ENCODE assay signal across 10 mouse cellular contexts in the genomic region with DNA sequence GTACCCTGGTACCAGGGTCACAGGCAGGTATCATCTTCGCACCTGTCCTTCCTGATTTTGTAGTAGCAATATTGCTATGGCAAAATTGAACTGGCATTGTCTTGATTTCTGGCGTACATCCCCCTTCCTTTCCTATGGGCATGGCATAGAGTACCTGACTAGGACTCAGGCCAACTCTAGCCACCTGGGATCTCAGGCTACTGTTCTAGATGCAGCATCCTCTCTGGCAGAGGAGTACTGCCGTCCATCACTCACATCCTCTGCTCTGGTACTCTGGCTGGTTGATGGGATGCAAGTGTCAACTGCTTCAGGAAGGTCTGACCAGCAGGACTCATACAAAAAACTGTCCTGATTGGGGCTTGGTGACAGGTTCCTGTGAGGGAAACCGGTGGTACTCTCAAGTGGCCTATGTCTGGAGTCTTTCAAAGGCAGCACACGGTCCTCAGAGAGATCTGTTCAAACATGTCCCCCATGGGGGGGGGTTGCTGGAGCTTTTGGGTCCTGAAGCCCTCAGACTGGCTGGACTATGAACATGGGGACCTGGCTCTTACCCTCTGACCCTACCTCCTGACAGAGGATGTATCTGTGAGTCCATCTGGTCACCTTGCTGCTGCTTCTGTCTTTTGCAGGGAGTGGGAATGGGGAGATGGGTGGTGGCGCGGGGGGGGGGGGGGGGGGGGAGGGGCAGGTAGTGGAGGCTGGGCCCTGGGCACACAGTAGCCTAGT.
A peak's percentile ranks its signal among the peaks of the same experiment; 100 is the strongest.
DNase-seq lines count a peak whose midpoint lies in the region; ATAC-seq and TF ChIP-seq lines count a peak whose summit lies in the region.
"Had no signal": no experiment of that assay in that cellular context is flagged by ENCODE, and none has a peak within 500 bp of the region (broad histone marks: within the 10 kb centered on the region; RNA-seq: fewer than 3 reads in every experiment).

No protein-coding gene starts in this region.

- no peaks in the 10 kb centered on the region for H3K27me3 ChIP-seq in forebrain, embryonic 10.5 days (ENCODE audit: poor library complexity, severe bottlenecking)
- H3K27me3 ChIP-seq in forebrain, embryonic 16.5 days (replicated peaks; ENCODE audit: control insufficient read depth, insufficient read depth, low read length), result no peaks in the 10 kb centered on the region
- no peaks in the 10 kb centered on the region for H3K27me3 ChIP-seq in lung, embryonic 15.5 days
- H3K27me3 ChIP-seq in lung, postnatal 0 days (replicated peaks; ENCODE audit: insufficient read depth, low read length), result no peaks in the 10 kb centered on the region
- H3K27me3 ChIP-seq in hindbrain, embryonic 12.5 days, result no peaks in the 10 kb centered on the region
- no peaks in the 10 kb centered on the region for H3K27me3 ChIP-seq in midbrain, postnatal 0 days (ENCODE audit: insufficient read depth, low read length)
- H3K27me3 ChIP-seq: liver, embryonic 15.5 days; stomach, embryonic 15.5 days had no signal

- TF ChIP-seq EP300 in lung, postnatal 0 days (IDR thresholded peaks at IDR 0.05), result no peak

- H3K4me1 ChIP-seq in forebrain, embryonic 10.5 days, result peaks cover 13% of the 10 kb centered on the region
- peaks cover 10% of the 10 kb centered on the region for H3K4me1 ChIP-seq in forebrain, embryonic 16.5 days (replicated peaks; ENCODE audit: control insufficient read depth, insufficient read depth, low read length)
- 0 out of 2 replicates have a peak, but pooled peaks cover 11% of the 10 kb centered on the region for H3K4me1 ChIP-seq in lung, embryonic 15.5 days
- H3K4me1 ChIP-seq in lung, postnatal 0 days (ENCODE audit: insufficient read depth, low read depth, low read length), result no peaks in the 10 kb centered on the region
- H3K4me1 ChIP-seq in hindbrain, embryonic 12.5 days, result peaks cover 17% of the 10 kb centered on the region
- H3K4me1 ChIP-seq in midbrain, postnatal 0 days (ENCODE audit: insufficient read depth, low read length), result 0 out of 2 replicates have a peak, but pooled peaks cover 7% of the 10 kb centered on the region
- H3K4me1 ChIP-seq: liver, embryonic 15.5 days had no signal

- TF ChIP-seq CTCF in lung, postnatal 0 days (IDR thresholded peaks at IDR 0.05), result no peak
- TF ChIP-seq CTCF in midbrain, postnatal 0 days (IDR thresholded peaks at IDR 0.05), result no peak

- no peaks in the 10 kb centered on the region for H3K9me3 ChIP-seq in forebrain, embryonic 10.5 days
- no peaks in the 10 kb centered on the region for H3K9me3 ChIP-seq in forebrain, embryonic 16.5 days (ENCODE audit: control insufficient read depth, low read length)
- no peaks in the 10 kb centered on the region for H3K9me3 ChIP-seq in lung, embryonic 15.5 days
- H3K9me3 ChIP-seq in lung, postnatal 0 days (ENCODE audit: low read length), result no peaks in the 10 kb centered on the region
- H3K9me3 ChIP-seq in hindbrain, embryonic 12.5 days (replicated peaks), result no peaks in the 10 kb centered on the region
- no peaks in the 10 kb centered on the region for H3K9me3 ChIP-seq in midbrain, postnatal 0 days (ENCODE audit: low read length)
- H3K9me3 ChIP-seq: liver, embryonic 15.5 days; stomach, embryonic 15.5 days had no signal

- no peak overlapping the region for H3K4me3 ChIP-seq in forebrain, embryonic 10.5 days
- no peak overlapping the region for H3K4me3 ChIP-seq in forebrain, embryonic 16.5 days (replicated peaks; ENCODE audit: low read length)
- no peak overlapping the region for H3K4me3 ChIP-seq in lung, embryonic 15.5 days
- no peak overlapping the region for H3K4me3 ChIP-seq in lung, postnatal 0 days (ENCODE audit: low read depth, low read length)
- no peak overlapping the region for H3K4me3 ChIP-seq in hindbrain, embryonic 12.5 days
- no peak overlapping the region for H3K4me3 ChIP-seq in midbrain, postnatal 0 days (ENCODE audit: low read depth, low read length)
- H3K4me3 ChIP-seq: liver, embryonic 15.5 days; stomach, embryonic 15.5 days had no signal

- no peak overlapping the region for H3K4me2 ChIP-seq in forebrain, embryonic 16.5 days (ENCODE audit: low read length)
- no peak overlapping the region for H3K4me2 ChIP-seq in lung, embryonic 15.5 days
- no peak overlapping the region for H3K4me2 ChIP-seq in lung, postnatal 0 days (replicated peaks; ENCODE audit: low read depth, low read length)
- H3K4me2 ChIP-seq in hindbrain, embryonic 12.5 days (replicated peaks), result no peak overlapping the region
- H3K4me2 ChIP-seq in midbrain, postnatal 0 days (ENCODE audit: low read depth, low read length, poor library complexity, severe bottlenecking), result no peak overlapping the region
- H3K4me2 ChIP-seq: liver, embryonic 15.5 days had no signal

- ATAC-seq in forebrain, embryonic 16.5 days, result no peak
- ATAC-seq in lung, embryonic 15.5 days (ENCODE audit: borderline replicate concordance, extremely low read depth, low FRiP score, low TSS enrichment), result 0 out of 2 replicates have a peak, but pooled peaks have one; percentile 15
- ATAC-seq in lung, postnatal 0 days, result no peak
- no peak; the same call in 1 of the 2 replicates for ATAC-seq in hindbrain, embryonic 12.5 days (ENCODE audit: low FRiP score)
- 0 out of 2 replicates have a peak, but pooled peaks have one; percentile 19 for ATAC-seq in midbrain, postnatal 0 days (ENCODE audit: low FRiP score)

- DNase-seq in forebrain, embryonic 10.5 days (ENCODE audit: extremely low spot score, low spot score), result no peak
- DNase-seq in lung, postnatal 0 days (ENCODE audit: low spot score), result no peak
- no peak for DNase-seq in midbrain, postnatal 0 days (ENCODE audit: low spot score)
- no peak for DNase-seq in Muller cell, postnatal 12 days (ENCODE audit: inconsistent ontology term)
- no peak for DNase-seq in left cerebral cortex, adult 8-10 months (ENCODE audit: low spot score in 2 of 2)

- WGBS in forebrain, embryonic 10.5 days, result 81% methylated on average over 6 of the region's 7 CpGs
- 54% methylated on average over 7 of the region's 7 CpGs for WGBS in forebrain, embryonic 16.5 days
- WGBS in lung, embryonic 15.5 days, result 71% methylated on average over 5 of the region's 7 CpGs
- WGBS in lung, postnatal 0 days, result 69% methylated on average over 5 of the region's 7 CpGs
- 74% methylated on average over 5 of the region's 7 CpGs for WGBS in hindbrain, embryonic 12.5 days
- 83% methylated on average over 5 of the region's 7 CpGs for WGBS in midbrain, postnatal 0 days

- H3K36me3 ChIP-seq in forebrain, embryonic 10.5 days (replicated peaks), result no peaks in the 10 kb centered on the region
- no peaks in the 10 kb centered on the region for H3K36me3 ChIP-seq in forebrain, embryonic 16.5 days (ENCODE audit: control insufficient read depth, insufficient read depth)
- no peaks in the 10 kb centered on the region for H3K36me3 ChIP-seq in lung, embryonic 15.5 days
- H3K36me3 ChIP-seq in lung, postnatal 0 days (ENCODE audit: insufficient read depth, low read length), result no peaks in the 10 kb centered on the region
- no peaks in the 10 kb centered on the region for H3K36me3 ChIP-seq in hindbrain, embryonic 12.5 days
- no peaks in the 10 kb centered on the region for H3K36me3 ChIP-seq in midbrain, postnatal 0 days (ENCODE audit: insufficient read depth, low read length)
- H3K36me3 ChIP-seq: liver, embryonic 15.5 days; stomach, embryonic 15.5 days had no signal

- peak overlapping the region; percentile 79 for H3K27ac ChIP-seq in forebrain, embryonic 10.5 days
- no peak overlapping the region for H3K27ac ChIP-seq in forebrain, embryonic 16.5 days (ENCODE audit: low read length)
- H3K27ac ChIP-seq in lung, embryonic 15.5 days, result no peak overlapping the region
- no peak overlapping the region for H3K27ac ChIP-seq in lung, postnatal 0 days (ENCODE audit: low read length)
- H3K27ac ChIP-seq in hindbrain, embryonic 12.5 days, result peak overlapping the region; percentile 76
- no peak overlapping the region for H3K27ac ChIP-seq in midbrain, postnatal 0 days (ENCODE audit: low read depth, low read length)
- H3K27ac ChIP-seq: liver, embryonic 15.5 days; stomach, embryonic 15.5 days had no signal

- H3K9ac ChIP-seq in forebrain, embryonic 16.5 days (replicated peaks; ENCODE audit: low read depth, low read length), result no peak overlapping the region; the same call in 1 of the 2 replicates
- H3K9ac ChIP-seq in lung, embryonic 15.5 days, result no peak overlapping the region
- H3K9ac ChIP-seq in lung, postnatal 0 days (replicated peaks; ENCODE audit: low read depth), result no peak overlapping the region
- no peak overlapping the region for H3K9ac ChIP-seq in hindbrain, embryonic 12.5 days
- no peak overlapping the region for H3K9ac ChIP-seq in midbrain, postnatal 0 days (replicated peaks; ENCODE audit: low read length, poor library complexity, severe bottlenecking)
- H3K9ac ChIP-seq: liver, embryonic 15.5 days; stomach, embryonic 15.5 days had no signal

Comparison
In these comparisons a context has a peak if more than half of its experiments do, and no peak if none do; other contexts are left out.
1. H3K27ac ChIP-seq: peak in forebrain, embryonic 10.5 days (single experiment) and hindbrain, embryonic 12.5 days (single experiment); none in forebrain, embryonic 16.5 days (single experiment), lung, embryonic 15.5 days (single experiment), lung, postnatal 0 days (single experiment) and midbrain, postnatal 0 days (single experiment).
2. ATAC-seq: peak in lung, embryonic 15.5 days (single experiment) and midbrain, postnatal 0 days (single experiment); none in forebrain, embryonic 16.5 days (single experiment), lung, postnatal 0 days (single experiment) and hindbrain, embryonic 12.5 days (single experiment).